Mouse (Mus musculus) midbrain, embryonic 12.5 days (tissue): ENCODE measurements around the gene Atf6b. TPM values are rescaled to one million over a fixed set of nuclear protein-coding genes. Genes with fewer than 3 reads are reported as not detected.

ENCODE experiments used
- ATAC-seq: fragments of 200-750 bp; cut with Nextera tagmentation; 2 replicates; pipeline ENCODE4 v1.8.0; 2017; ENCODE audit warnings: low read depth, moderate TSS enrichment, moderate library complexity; ENCODE audit not compliant: low FRiP score
- H3K27ac ChIP-seq: fragments of 300-500 bp; sonication (generic); replicated peaks from 2 replicates; pipeline ENCODE4 v1.5.1; 2016; ENCODE audit warnings: mild to moderate bottlenecking
- H3K27me3 ChIP-seq: fragments of 300-500 bp; sonication (generic); 2 replicates; pipeline ENCODE4 v1.6.1; 2016; ENCODE audit warnings: mild to moderate bottlenecking
- H3K36me3 ChIP-seq: fragments of 300-500 bp; sonication (generic); 2 replicates; pipeline ENCODE4 v1.6.1; 2016
- H3K4me1 ChIP-seq: fragments of 300-500 bp; sonication (generic); 2 replicates; pipeline ENCODE4 v1.6.1; 2016
- H3K4me2 ChIP-seq: fragments of 300-500 bp; sonication (generic); replicated peaks from 2 replicates; pipeline ENCODE4 v1.6.1; 2016; ENCODE audit warnings: mild to moderate bottlenecking, moderate library complexity
- H3K4me3 ChIP-seq: fragments of 300-500 bp; sonication (generic); 2 replicates; pipeline ENCODE4 v1.5.1; 2016; ENCODE audit warnings: mild to moderate bottlenecking
- H3K9ac ChIP-seq: fragments of 300-500 bp; sonication (generic); replicated peaks from 2 replicates; pipeline ENCODE4 v1.6.1; 2016; ENCODE audit warnings: mild to moderate bottlenecking, moderate library complexity
- H3K9me3 ChIP-seq: fragments of 300-500 bp; sonication (generic); 2 replicates; pipeline ENCODE4 v1.6.1; 2016; ENCODE audit warnings: mild to moderate bottlenecking
- WGBS: fragments of 180-500 bp; shearing (Covaris S2); methylation state at CpG from one replicate; pipeline ENCODE4 v1.1.7; 2016; 5-methylcytosine and 5-hydroxymethylcytosine counted together
- polyA plus RNA-seq: library from polyadenylated mRNA; unstranded; fragments of >200 nt; fragmentation: Nextera tagmentation; extraction: Ambion mirVana; gene quantifications from 2 replicates; pipeline ENCODE4 v1.2.1, GENCODE M21; 2016

The Atf6b gene
- polyA plus RNA-seq, 1 experiment from 2014 or later: 121 TPM

GRCm38 (mm10) chr17:34640778-34641601 lies 6.0 kb upstream of the Atf6b start:
- WGBS: 9% methylated on average over 11 of the region's 11 CpGs
- Histone ChIP-seq H3K4me3 (no peak overlapping the region), H3K4me1 (peaks cover 30% of the 10 kb centered on the region), H3K4me2 (peak overlapping the region; percentile 11; the same call in 1 of the 2 replicates), H3K9me3 (no peaks in the 10 kb centered on the region), H3K9ac (peak overlapping the region; percentile 34), H3K27ac (peak overlapping the region; percentile 88), H3K27me3 (peaks cover 11% of the 10 kb centered on the region; the same call in 1 of the 2 replicates), H3K36me3 (no peaks in the 10 kb centered on the region)
- peak; percentile 47; the same call in 1 of the 2 replicates for ATAC-seq

- WGBS: 90% methylated on average over 3 of the region's 3 CpGs
- no peak for ATAC-seq
- Histone ChIP-seq H3K9me3 (no peaks in the 10 kb centered on the region), H3K27ac (peak overlapping the region; percentile 88), H3K4me3 (no peak overlapping the region), H3K4me1 (peaks cover 36% of the 10 kb centered on the region), H3K27me3 (peaks cover 6% of the 10 kb centered on the region; the same call in 1 of the 2 replicates), H3K4me2 (no peak overlapping the region), H3K9ac (no peak overlapping the region), H3K36me3 (no peaks in the 10 kb centered on the region)
Observed at GRCm38 (mm10) chr17:34641945-34642344, 5.0 kb upstream of the Atf6b start.

GRCm38 (mm10) chr17:34643379-34643778 lies 3.6 kb upstream of the Atf6b start:
- Histone ChIP-seq H3K4me1 (peaks cover 46% of the 10 kb centered on the region), H3K9me3 (no peaks in the 10 kb centered on the region), H3K4me2 (no peak overlapping the region), H3K36me3 (no peaks in the 10 kb centered on the region), H3K27me3 (no peaks in the 10 kb centered on the region), H3K27ac (no peak overlapping the region), H3K4me3 (no peak overlapping the region), H3K9ac (no peak overlapping the region)
- WGBS: 93% methylated on average over 4 of the region's 4 CpGs
- ATAC-seq: no peak

- Histone ChIP-seq H3K4me2 (no peak overlapping the region), H3K27ac (no peak overlapping the region), H3K27me3 (no peaks in the 10 kb centered on the region), H3K9ac (no peak overlapping the region), H3K4me3 (no peak overlapping the region), H3K4me1 (peaks cover 49% of the 10 kb centered on the region), H3K36me3 (peaks cover 2% of the 10 kb centered on the region), H3K9me3 (no peaks in the 10 kb centered on the region)
- 86% methylated on average over 10 of the region's 10 CpGs for WGBS
- no peak for ATAC-seq
Observed at GRCm38 (mm10) chr17:34643944-34644343, 3.0 kb upstream of the Atf6b start.

- ATAC-seq: peak; percentile 62
- peaks cover 49% of the 10 kb centered on the region for H3K4me1 ChIP-seq
- WGBS: under 1% methylated on average over 16 of the region's 16 CpGs
Observed at GRCm38 (mm10) chr17:34644608-34645007, 2.3 kb upstream of the Atf6b start, which contains the start of gene Fkbpl. Gene Fkbpl (plus strand): TSS chr17:34644764.

GRCm38 (mm10) chr17:34645256-34645829 lies 1.6 kb upstream of the Atf6b start:
- peak overlapping the region; percentile 73 for H3K9ac ChIP-seq
- H3K4me2 ChIP-seq: peak overlapping the region; percentile 73
- H3K4me3 ChIP-seq: peak overlapping the region; percentile 64
- peaks cover 16% of the 10 kb centered on the region for H3K36me3 ChIP-seq
- H3K27me3 ChIP-seq: no peaks in the 10 kb centered on the region
- 52% methylated on average over 10 of the region's 10 CpGs for WGBS
- peaks cover 48% of the 10 kb centered on the region for H3K4me1 ChIP-seq
- ATAC-seq: no peak
- H3K27ac ChIP-seq: no peak overlapping the region; the same call in 1 of the 2 replicates
- H3K9me3 ChIP-seq: no peaks in the 10 kb centered on the region

More at GRCm38 (mm10) chr17:34644608-34645007, 2.3 kb upstream of the Atf6b start, which contains the start of gene Fkbpl:
- no peaks in the 10 kb centered on the region for H3K9me3 ChIP-seq
- H3K4me2 ChIP-seq: peak within 1 kb of the TSS; percentile 73
- peak within 1 kb of the TSS; percentile 76 for H3K27ac ChIP-seq
- no peaks in the 10 kb centered on the region for H3K27me3 ChIP-seq
- peak within 1 kb of the TSS; percentile 64 for H3K4me3 ChIP-seq
- H3K36me3 ChIP-seq: peaks cover 8% of the 10 kb centered on the region
- peak within 1 kb of the TSS; percentile 73 for H3K9ac ChIP-seq

- peak overlapping the region; percentile 97 for H3K4me3 ChIP-seq
- H3K4me2 ChIP-seq: peak overlapping the region; percentile 73
- no peaks in the 10 kb centered on the region for H3K9me3 ChIP-seq
- no peak overlapping the region for H3K27ac ChIP-seq
- WGBS: 90% methylated on average over 30 of the region's 30 CpGs
- H3K4me1 ChIP-seq: peaks cover 42% of the 10 kb centered on the region
- no peak for ATAC-seq
- H3K9ac ChIP-seq: no peak overlapping the region
- peaks cover 22% of the 10 kb centered on the region for H3K36me3 ChIP-seq
- no peaks in the 10 kb centered on the region for H3K27me3 ChIP-seq
Observed at GRCm38 (mm10) chr17:34645831-34646511, 975 bp upstream of the Atf6b start.

GRCm38 (mm10) chr17:34648141-34648890 lies 1.4 kb downstream of the Atf6b start:
- H3K36me3 ChIP-seq: peaks cover 45% of the 10 kb centered on the region
- 86% methylated on average over 16 of the region's 16 CpGs for WGBS
- ATAC-seq: no peak

GRCm38 (mm10) chr17:34649106-34649864 lies 2.3 kb downstream of the Atf6b start:
- no peak overlapping the region for H3K4me2 ChIP-seq
- no peak overlapping the region for H3K4me3 ChIP-seq
- H3K27me3 ChIP-seq: no peaks in the 10 kb centered on the region
- ATAC-seq: no peak
- WGBS: 91% methylated on average over 18 of the region's 18 CpGs
- H3K27ac ChIP-seq: no peak overlapping the region
- H3K4me1 ChIP-seq: peaks cover 31% of the 10 kb centered on the region
- H3K9ac ChIP-seq: no peak overlapping the region
- H3K36me3 ChIP-seq: peaks cover 53% of the 10 kb centered on the region
- no peaks in the 10 kb centered on the region for H3K9me3 ChIP-seq

More at GRCm38 (mm10) chr17:34648141-34648890, 1.4 kb downstream of the Atf6b start:
- Histone ChIP-seq H3K9ac (peak overlapping the region; percentile 94), H3K4me2 (peak overlapping the region; percentile 84), H3K4me3 (peak overlapping the region; percentile 97), H3K27me3 (no peaks in the 10 kb centered on the region), H3K4me1 (peaks cover 36% of the 10 kb centered on the region), H3K27ac (no peak overlapping the region), H3K9me3 (no peaks in the 10 kb centered on the region)

- Histone ChIP-seq H3K9me3 (no peaks in the 10 kb centered on the region), H3K4me3 (no peak overlapping the region), H3K4me2 (no peak overlapping the region), H3K9ac (no peak overlapping the region), H3K4me1 (peaks cover 20% of the 10 kb centered on the region), H3K27me3 (no peaks in the 10 kb centered on the region), H3K27ac (no peak overlapping the region), H3K36me3 (peaks cover 62% of the 10 kb centered on the region)
- no peak for ATAC-seq
- whole genome bisulfite sequencing: 92% methylated on average over 14 of the region's 14 CpGs
Observed at GRCm38 (mm10) chr17:34650781-34651180, 3.8 kb downstream of the Atf6b start.
